Mouse (Mus musculus) kidney, adult 2 months (tissue): ENCODE results near the gene Tti1. TPM values are rescaled to one million over a fixed set of nuclear protein-coding genes. Genes with fewer than 3 reads are reported as not detected.
A peak's percentile ranks its signal among the peaks of the same experiment; 100 is the strongest.

Experiments
- DNase-seq: peaks from one replicate; pipeline ENCODE4 v3.0.0; 2021
- H3K27ac ChIP-seq: fragments of 200-500 bp; 2 replicates; pipeline ENCODE4 v1.5.1; 2012; ENCODE audit warnings: low read depth, low read length, control low read depth, inconsistent platforms; ENCODE audit not compliant: insufficient read depth
- H3K27me3 ChIP-seq: fragments of 200-500 bp; replicated peaks from 2 replicates; pipeline ENCODE4 v1.6.1; 2012; ENCODE audit warnings: mild to moderate bottlenecking, moderate library complexity, low read length, inconsistent platforms; ENCODE audit not compliant: control insufficient read depth, insufficient read depth
- H3K36me3 ChIP-seq: fragments of 200-500 bp; 2 replicates; pipeline ENCODE4 v1.6.1; 2012; ENCODE audit warnings: mild to moderate bottlenecking, moderate library complexity, low read length, inconsistent platforms; ENCODE audit not compliant: control insufficient read depth, insufficient read depth
- H3K4me1 ChIP-seq: fragments of 200-500 bp; 2 replicates; pipeline ENCODE4 v1.6.1; 2011; ENCODE audit warnings: low read length; ENCODE audit not compliant: control insufficient read depth, insufficient read depth
- H3K4me3 ChIP-seq: fragments of 200-500 bp; 2 replicates; pipeline ENCODE4 v1.5.1; 2011; ENCODE audit warnings: mild to moderate bottlenecking, low read depth, low read length, control low read depth; ENCODE audit not compliant: insufficient read depth
- CTCF ChIP-seq: fragments of 200-500 bp; conservative IDR thresholded peaks from 2 replicates; pipeline ENCODE4 v1.5.1; 2011; ENCODE audit warnings: low read depth, mild to moderate bottlenecking, control low read depth, low read length, moderate library complexity, mixed read lengths; ENCODE audit not compliant: insufficient read depth, insufficient read length
- POLR2A ChIP-seq: fragments of 200-500 bp; IDR thresholded peaks from one replicate; pipeline ENCODE4 v1.6.1; 2011; ENCODE audit warnings: low read depth, low read length, control low read depth
- WGBS: fragments of 180-500 bp; shearing (Covaris S2); methylation state at CpG from one replicate; pipeline ENCODE4 v1.1.7; 2018; 5-methylcytosine and 5-hydroxymethylcytosine counted together
- polyA plus RNA-seq: library from polyadenylated mRNA; depleted of rRNA; stranded (reverse); fragments of >200 nt; gene quantifications from 2 replicates; pipeline ENCODE4 v1.2.3, GENCODE M21; 2012

The Tti1 gene
- polyA plus RNA-seq, 1 experiment, result 16.3 TPM

DNA sequence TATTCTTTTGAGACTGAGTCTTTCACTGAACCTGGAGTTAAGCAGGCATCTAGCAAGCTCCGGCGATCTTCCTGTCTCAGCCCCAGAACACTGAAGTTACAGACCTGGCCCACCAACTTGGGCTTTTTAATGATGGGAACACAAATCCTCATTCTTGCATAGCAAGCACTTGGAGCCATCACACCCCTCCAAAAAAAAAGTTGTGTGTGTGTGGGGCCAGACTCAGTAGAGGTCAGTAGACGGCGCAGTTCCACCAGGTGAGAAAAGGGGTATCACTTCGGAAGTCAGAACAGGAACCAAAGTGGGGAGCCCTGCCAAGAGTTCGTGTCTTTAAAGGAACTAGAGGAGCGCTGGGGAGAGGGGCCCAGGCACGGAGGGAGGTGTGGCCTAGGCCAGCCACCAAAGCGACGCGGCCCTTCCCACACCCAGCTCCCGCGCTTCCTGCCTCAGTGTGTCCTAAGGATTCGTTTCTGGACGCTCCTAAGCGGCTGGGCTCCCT, 329 bp downstream of the Tti1 start:
- H3K4me3 ChIP-seq, result peak overlapping the region; percentile 99
- no peaks in the 10 kb centered on the region for H3K27me3 ChIP-seq
- H3K36me3 ChIP-seq, result no peaks in the 10 kb centered on the region
- WGBS, result 2% methylated on average over 16 of the region's 16 CpGs
- H3K27ac ChIP-seq, result peak overlapping the region; percentile 46; the same call in 1 of the 2 replicates
- peaks cover 22% of the 10 kb centered on the region for H3K4me1 ChIP-seq
- no peak for DNase-seq
- TF ChIP-seq CTCF, result no peak
- TF ChIP-seq POLR2A, result no peak

DNA sequence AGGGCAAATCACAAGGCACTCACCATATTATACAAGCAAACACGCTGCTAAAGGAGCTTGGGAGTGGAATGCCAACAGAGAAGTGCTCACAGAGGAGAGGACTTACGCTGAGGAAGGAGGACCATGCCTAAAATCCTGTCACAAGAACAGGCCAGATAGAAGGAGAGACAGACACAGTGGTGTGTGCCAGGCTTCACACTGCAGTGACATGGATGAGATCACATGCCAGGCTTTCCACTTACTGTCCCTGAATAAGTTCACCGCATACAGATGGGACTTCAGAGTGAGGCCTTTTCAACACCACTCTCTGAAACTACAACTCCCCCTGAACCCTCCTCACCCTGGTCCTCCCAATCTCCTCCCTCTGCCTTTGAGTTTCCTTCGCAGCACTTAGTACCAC, 10.9 kb downstream of the Tti1 start:
- 84% methylated on average over 4 of the region's 4 CpGs for WGBS
- no peaks in the 10 kb centered on the region for H3K4me1 ChIP-seq
- DNase-seq, result no peak

DNA sequence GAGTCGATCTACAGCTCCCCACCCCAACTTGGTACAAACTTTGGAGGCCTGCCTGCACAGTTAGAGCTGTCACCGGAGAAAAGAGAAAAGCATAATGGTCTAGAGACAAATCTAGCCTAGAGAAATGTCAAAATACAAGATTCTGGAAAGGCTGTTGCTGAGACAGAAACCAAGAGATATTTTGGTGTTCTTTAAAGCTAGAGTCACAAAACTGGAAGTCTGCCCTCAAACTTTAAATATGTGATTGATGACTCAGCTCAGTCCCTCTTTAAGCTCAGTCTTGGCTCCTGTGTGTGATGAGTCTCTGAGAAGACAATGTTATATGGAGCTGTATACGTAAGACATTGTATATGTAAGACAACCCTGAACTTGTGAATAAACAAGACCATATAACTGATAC, 15.6 kb downstream of the Tti1 start:
- H3K4me1 ChIP-seq, result no peaks in the 10 kb centered on the region
- H3K36me3 ChIP-seq, result no peaks in the 10 kb centered on the region; the same call in 1 of the 2 replicates
- 89% methylated on average over 3 of the region's 3 CpGs for WGBS
- H3K27me3 ChIP-seq, result no peaks in the 10 kb centered on the region
- H3K27ac ChIP-seq, result no peak overlapping the region
- H3K4me3 ChIP-seq, result no peak overlapping the region
- DNase-seq, result no peak
- TF ChIP-seq CTCF, result no peak
- TF ChIP-seq POLR2A, result no peak

More for the DNA sequence above, 10.9 kb downstream of the Tti1 start:
- Histone ChIP-seq H3K27ac (no peak overlapping the region), H3K4me3 (no peak overlapping the region), H3K36me3 (no peaks in the 10 kb centered on the region), H3K27me3 (no peaks in the 10 kb centered on the region)
- TF ChIP-seq POLR2A (no peak), CTCF (no peak)

DNA sequence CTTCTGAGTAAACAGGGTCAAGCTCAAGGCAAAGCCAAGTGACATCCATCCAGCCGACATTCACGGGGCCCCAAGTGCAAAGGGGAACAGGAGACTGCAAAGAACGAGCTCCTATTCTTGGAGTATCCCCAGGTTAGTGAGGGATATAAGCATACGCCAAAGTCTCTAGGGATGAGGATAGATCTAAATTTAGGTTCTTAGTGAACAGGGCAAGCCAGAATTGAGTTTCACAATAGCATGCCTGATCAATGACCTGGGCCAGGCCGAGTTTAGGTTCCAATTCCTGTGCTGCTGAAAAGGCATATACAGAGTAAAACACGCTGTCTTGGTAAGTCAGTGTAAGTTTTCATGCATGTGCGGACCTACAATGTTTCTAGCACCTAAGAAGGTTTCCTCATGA, 18.9 kb downstream of the Tti1 start:
- no peaks in the 10 kb centered on the region for H3K4me1 ChIP-seq
- H3K4me3 ChIP-seq, result no peak overlapping the region
- H3K27ac ChIP-seq, result no peak overlapping the region
- WGBS, result 85% methylated on average over 7 of the region's 7 CpGs
- no peak for DNase-seq
- H3K36me3 ChIP-seq, result no peaks in the 10 kb centered on the region; the same call in 1 of the 2 replicates
- no peak for TF ChIP-seq CTCF
- no peak for TF ChIP-seq POLR2A
- no peaks in the 10 kb centered on the region for H3K27me3 ChIP-seq

DNA sequence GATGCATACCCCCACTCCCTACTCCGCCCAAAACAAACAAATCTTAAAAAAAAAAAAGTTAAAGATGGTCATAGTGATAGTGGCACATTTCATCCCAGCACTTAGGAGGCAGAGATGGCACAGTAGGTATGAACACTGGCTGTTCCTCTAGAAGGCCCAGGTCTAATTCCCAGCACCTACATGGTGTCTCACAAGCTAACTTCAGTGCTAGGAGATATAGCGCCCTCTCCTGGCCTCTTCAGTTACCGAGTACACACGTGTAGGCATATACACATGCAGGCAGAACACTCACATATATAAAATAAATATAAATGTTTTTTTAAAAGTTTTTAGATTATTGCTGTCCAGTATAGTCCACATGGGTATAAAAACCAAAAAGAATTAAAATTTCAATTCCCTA, 22.6 kb downstream of the Tti1 start:
- TF ChIP-seq CTCF (no peak), POLR2A (no peak)
- Histone ChIP-seq H3K36me3 (no peaks in the 10 kb centered on the region; the same call in 1 of the 2 replicates), H3K4me1 (no peaks in the 10 kb centered on the region), H3K4me3 (no peak overlapping the region), H3K27me3 (no peaks in the 10 kb centered on the region), H3K27ac (no peak overlapping the region)
- 95% methylated on average over 4 of the region's 4 CpGs for WGBS
- no peak for DNase-seq

DNA sequence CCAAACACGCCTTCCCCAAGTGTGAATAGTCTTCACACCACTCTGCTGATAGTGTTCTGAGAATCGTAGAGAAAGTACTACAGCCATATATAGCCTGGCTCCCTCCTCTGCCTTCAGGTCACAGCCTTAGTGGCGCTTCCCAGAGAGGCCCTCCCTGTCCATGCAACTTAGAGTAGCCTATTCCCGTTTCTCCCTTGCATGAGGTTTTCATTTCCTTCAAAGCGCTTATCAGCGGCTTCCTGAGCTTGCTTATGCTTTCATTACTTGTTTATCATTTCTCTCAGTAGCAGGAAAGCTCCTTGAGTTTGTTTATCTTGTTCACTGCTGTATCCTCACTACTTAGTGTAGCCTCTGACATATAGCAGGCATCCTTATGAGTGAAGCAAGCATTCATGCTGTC, 23.6 kb downstream of the Tti1 start:
- 68% methylated on average over 6 of the region's 6 CpGs for WGBS
- no peaks in the 10 kb centered on the region for H3K4me1 ChIP-seq
- H3K27ac ChIP-seq, result no peak overlapping the region
- no peak for DNase-seq
- no peaks in the 10 kb centered on the region for H3K27me3 ChIP-seq
- no peak overlapping the region for H3K4me3 ChIP-seq
- no peaks in the 10 kb centered on the region; the same call in 1 of the 2 replicates for H3K36me3 ChIP-seq
- TF ChIP-seq CTCF, result no peak
- no peak for TF ChIP-seq POLR2A

DNA sequence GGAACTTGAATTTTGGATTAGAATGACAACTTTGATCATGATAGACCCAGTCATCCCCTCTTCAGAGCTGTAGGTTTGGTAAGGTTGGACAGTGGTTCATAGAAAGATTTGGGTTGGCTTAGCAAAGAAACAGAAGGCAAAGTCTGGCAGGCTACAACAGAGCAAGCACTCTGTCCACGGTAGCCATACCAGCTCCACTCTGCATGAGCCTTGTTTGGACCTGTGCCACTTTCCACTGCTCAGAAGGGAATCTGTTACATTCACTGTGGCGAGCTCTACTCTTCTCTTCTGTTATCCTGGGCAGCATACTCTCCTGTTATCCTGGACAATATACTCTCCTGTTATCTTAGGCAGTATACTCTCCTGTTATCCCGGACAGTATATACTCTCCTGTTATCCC, 29.4 kb downstream of the Tti1 start:
- 73% methylated on average over 3 of the region's 3 CpGs for WGBS
- no peak for DNase-seq
- TF ChIP-seq POLR2A (no peak), CTCF (no peak)
- Histone ChIP-seq H3K4me1 (no peaks in the 10 kb centered on the region), H3K4me3 (no peak overlapping the region), H3K36me3 (no peaks in the 10 kb centered on the region; the same call in 1 of the 2 replicates), H3K27ac (no peak overlapping the region), H3K27me3 (no peaks in the 10 kb centered on the region)
